Mouse (Mus musculus): ENCODE measurements at regions not wholly inside any gene's neighbourhood (a gene's known extent, or its start where the extent isn't known, plus 50 kb on each side); places are given as distances from the start of the nearest gene placed in this dataset.

GRCm38 (mm10) chr8:41485163-41485562, 68.3 kb upstream of the Frg1 start:
- no peaks in the 10 kb centered on the region for H3K27me3 ChIP-seq (replicated peaks; ENCODE audit: control insufficient read depth, insufficient read depth, low read length)
- H3K4me3 ChIP-seq (ENCODE audit: insufficient read depth, low read depth, low read length) = no peak overlapping the region
- no peak for TF ChIP-seq CTCF (conservative IDR thresholded peaks at IDR 0.05; ENCODE audit: insufficient read depth, insufficient read length, low read depth, low read length)
- TF ChIP-seq POLR2A (IDR thresholded peaks at IDR 0.05; ENCODE audit: low read depth, low read length) = no peak
- no peak for DNase-seq
- no peaks in the 10 kb centered on the region for H3K4me1 ChIP-seq (ENCODE audit: control insufficient read depth, insufficient read depth, low read length)
- no peak overlapping the region for H3K27ac ChIP-seq (ENCODE audit: insufficient read depth, low read depth, low read length)
- H3K36me3 ChIP-seq (ENCODE audit: control insufficient read depth, insufficient read depth, low read length) = no peaks in the 10 kb centered on the region
- 79% methylated on average over 5 of the region's 5 CpGs for WGBS

- Histone ChIP-seq H3K4me3 (ENCODE audit: insufficient read depth, low read depth, low read length) (no peak overlapping the region), H3K4me1 (ENCODE audit: control insufficient read depth, insufficient read depth, low read length) (no peaks in the 10 kb centered on the region), H3K27me3 (replicated peaks; ENCODE audit: control insufficient read depth, insufficient read depth, low read length) (no peaks in the 10 kb centered on the region), H3K36me3 (ENCODE audit: control insufficient read depth, insufficient read depth, low read length) (no peaks in the 10 kb centered on the region), H3K27ac (ENCODE audit: insufficient read depth, low read depth, low read length) (no peak overlapping the region)
- no peak for DNase-seq
- TF ChIP-seq POLR2A (IDR thresholded peaks at IDR 0.05; ENCODE audit: low read depth, low read length) = no peak
- TF ChIP-seq CTCF (conservative IDR thresholded peaks at IDR 0.05; ENCODE audit: insufficient read depth, insufficient read length, low read depth, low read length) = no peak
- 64% methylated on average over 3 of the region's 3 CpGs for WGBS
These were observed 66.4 kb upstream of the Frg1 start for GRCm38 (mm10) chr8:41483297-41483696.

- TF ChIP-seq POLR2A (IDR thresholded peaks at IDR 0.05; ENCODE audit: low read depth, low read length) = no peak
- no peak for TF ChIP-seq CTCF (conservative IDR thresholded peaks at IDR 0.05; ENCODE audit: insufficient read depth, insufficient read length, low read depth, low read length)
- H3K27me3 ChIP-seq (replicated peaks; ENCODE audit: control insufficient read depth, insufficient read depth, low read length) = no peaks in the 10 kb centered on the region
- no peak for DNase-seq
- no peaks in the 10 kb centered on the region for H3K4me1 ChIP-seq (ENCODE audit: control insufficient read depth, insufficient read depth, low read length)
- H3K27ac ChIP-seq (ENCODE audit: insufficient read depth, low read depth, low read length) = no peak overlapping the region
- 71% methylated on average over 8 of the region's 8 CpGs for WGBS
- no peak overlapping the region for H3K4me3 ChIP-seq (ENCODE audit: insufficient read depth, low read depth, low read length)
- no peaks in the 10 kb centered on the region for H3K36me3 ChIP-seq (ENCODE audit: control insufficient read depth, insufficient read depth, low read length)
These were observed 56.3 kb upstream of the Frg1 start for GRCm38 (mm10) chr8:41472992-41473699.

GRCm38 (mm10) chr8:41472233-41472632, 55.4 kb upstream of the Frg1 start:
- DNase-seq = no peak
- H3K36me3 ChIP-seq (ENCODE audit: control insufficient read depth, insufficient read depth, low read length) = no peaks in the 10 kb centered on the region
- 96% methylated on average over 3 of the region's 3 CpGs for WGBS
- no peak overlapping the region for H3K27ac ChIP-seq (ENCODE audit: insufficient read depth, low read depth, low read length)
- H3K4me3 ChIP-seq (ENCODE audit: insufficient read depth, low read depth, low read length) = no peak overlapping the region
- no peak for TF ChIP-seq POLR2A (IDR thresholded peaks at IDR 0.05; ENCODE audit: low read depth, low read length)
- no peak for TF ChIP-seq CTCF (conservative IDR thresholded peaks at IDR 0.05; ENCODE audit: insufficient read depth, insufficient read length, low read depth, low read length)
- no peaks in the 10 kb centered on the region for H3K4me1 ChIP-seq (ENCODE audit: control insufficient read depth, insufficient read depth, low read length)
- H3K27me3 ChIP-seq (replicated peaks; ENCODE audit: control insufficient read depth, insufficient read depth, low read length) = no peaks in the 10 kb centered on the region

Data from kidney, adult 2 months (tissue).